Mouse (Mus musculus) midbrain, embryonic 16.5 days (tissue): ENCODE data around the gene BC048679. TPM values are rescaled to one million over a fixed set of nuclear protein-coding genes. Genes with fewer than 3 reads are reported as not detected.

ENCODE experiments used
- ATAC-seq: fragments of 200-750 bp; cut with Nextera tagmentation; 2 replicates; pipeline ENCODE4 v1.8.0; 2017; ENCODE audit warnings: moderate TSS enrichment
- H3K27ac ChIP-seq: fragments of 300-500 bp; sonication (generic); 2 replicates; pipeline ENCODE4 v1.5.1; 2014; ENCODE audit warnings: mild to moderate bottlenecking, low read length, mixed read lengths
- H3K27me3 ChIP-seq: fragments of 300-500 bp; sonication (generic); 2 replicates; pipeline ENCODE4 v1.6.1; 2014; ENCODE audit warnings: low read depth, low read length, mixed read lengths; ENCODE audit not compliant: control insufficient read depth, insufficient read depth
- H3K36me3 ChIP-seq: fragments of 300-500 bp; sonication (generic); 2 replicates; pipeline ENCODE4 v1.6.1; 2014; ENCODE audit warnings: mild to moderate bottlenecking, low read length, moderate library complexity, mixed read lengths; ENCODE audit not compliant: control insufficient read depth, insufficient read depth
- H3K4me1 ChIP-seq: fragments of 300-500 bp; sonication (generic); 2 replicates; pipeline ENCODE4 v1.6.1; 2014; ENCODE audit warnings: mild to moderate bottlenecking, low read length, mixed read lengths; ENCODE audit not compliant: control insufficient read depth, insufficient read depth
- H3K4me2 ChIP-seq: fragments of 300-500 bp; sonication (generic); 2 replicates; pipeline ENCODE4 v1.6.1; 2014; ENCODE audit warnings: mild to moderate bottlenecking, low read length, mixed read lengths
- H3K4me3 ChIP-seq: fragments of 300-500 bp; sonication (generic); 2 replicates; pipeline ENCODE4 v1.5.1; 2014; ENCODE audit warnings: low read depth, mild to moderate bottlenecking, low read length, moderate library complexity, mixed read lengths
- H3K9ac ChIP-seq: fragments of 300-500 bp; sonication (generic); 2 replicates; pipeline ENCODE4 v1.6.1; 2014; ENCODE audit warnings: low read depth, low read length, mixed read lengths
- H3K9me3 ChIP-seq: fragments of 300-500 bp; sonication (generic); replicated peaks from 2 replicates; pipeline ENCODE4 v1.6.1; 2014; ENCODE audit warnings: mild to moderate bottlenecking, low read length, mixed read lengths; ENCODE audit not compliant: control insufficient read depth, poor library complexity, severe bottlenecking
- WGBS: fragments of 180-500 bp; shearing (Covaris S2); extraction: QIAGEN DNeasy Blood & Tissue Kit; methylation state at CpG from one replicate; pipeline ENCODE4 v1.1.7; 2014; 5-methylcytosine and 5-hydroxymethylcytosine counted together
- polyA plus RNA-seq: library from polyadenylated mRNA; unstranded; fragments of >200 nt; fragmentation: Nextera tagmentation; extraction: Ambion mirVana; gene quantifications from 2 replicates; pipeline ENCODE4 v1.2.1, GENCODE M21; 2015

Gene BC048679
- not detected in 2 replicates for polyA plus RNA-seq

GRCm38 (mm10) chr7:81498181-81498580, at the start of gene BC048679:
BC048679 (minus strand) TSS chr7:81498281.
- H3K4me3 ChIP-seq = no peak within 1 kb of the TSS
- no peaks in the 10 kb centered on the region for H3K9me3 ChIP-seq
- no peaks in the 10 kb centered on the region for H3K27me3 ChIP-seq
- H3K4me2 ChIP-seq = no peak within 1 kb of the TSS
- no peaks in the 10 kb centered on the region for H3K4me1 ChIP-seq
- ATAC-seq = no peak
- no peak within 1 kb of the TSS for H3K9ac ChIP-seq
- no peaks in the 10 kb centered on the region for H3K36me3 ChIP-seq
- WGBS = 61% methylated on average over 7 of the region's 7 CpGs
- no peak within 1 kb of the TSS for H3K27ac ChIP-seq

GRCm38 (mm10) chr7:81542934-81543333, 44.9 kb upstream of the BC048679 start:
- no peaks in the 10 kb centered on the region for H3K9me3 ChIP-seq
- 82% methylated on average over 8 of the region's 8 CpGs for WGBS
- H3K27ac ChIP-seq = no peak overlapping the region
- no peak overlapping the region for H3K4me3 ChIP-seq
- no peak overlapping the region for H3K9ac ChIP-seq
- H3K36me3 ChIP-seq = no peaks in the 10 kb centered on the region
- H3K4me1 ChIP-seq = no peaks in the 10 kb centered on the region; the same call in 1 of the 2 replicates
- ATAC-seq = no peak
- H3K4me2 ChIP-seq = no peak overlapping the region
- no peaks in the 10 kb centered on the region for H3K27me3 ChIP-seq

- no peaks in the 10 kb centered on the region for H3K9me3 ChIP-seq
- H3K9ac ChIP-seq = no peak overlapping the region
- H3K36me3 ChIP-seq = no peaks in the 10 kb centered on the region
- no peaks in the 10 kb centered on the region; the same call in 1 of the 2 replicates for H3K4me1 ChIP-seq
- no peak overlapping the region for H3K27ac ChIP-seq
- H3K27me3 ChIP-seq = no peaks in the 10 kb centered on the region
- no peak overlapping the region for H3K4me3 ChIP-seq
- ATAC-seq = no peak
- H3K4me2 ChIP-seq = no peak overlapping the region
- 87% methylated on average over 7 of the region's 7 CpGs for WGBS
Measured at GRCm38 (mm10) chr7:81541924-81542524, 43.9 kb upstream of the BC048679 start.

GRCm38 (mm10) chr7:81540999-81541398, 42.9 kb upstream of the BC048679 start:
- Histone ChIP-seq H3K9me3 (no peaks in the 10 kb centered on the region), H3K27ac (no peak overlapping the region), H3K9ac (no peak overlapping the region), H3K4me2 (no peak overlapping the region), H3K27me3 (no peaks in the 10 kb centered on the region), H3K36me3 (no peaks in the 10 kb centered on the region), H3K4me3 (no peak overlapping the region), H3K4me1 (no peaks in the 10 kb centered on the region; the same call in 1 of the 2 replicates)
- no peak for ATAC-seq
- 68% methylated on average over 1 of the region's 1 CpGs for WGBS

- H3K4me3 ChIP-seq = no peak overlapping the region
- H3K9me3 ChIP-seq = no peaks in the 10 kb centered on the region
- no peak for ATAC-seq
- H3K36me3 ChIP-seq = peaks cover 7% of the 10 kb centered on the region; the same call in 1 of the 2 replicates
- no peaks in the 10 kb centered on the region; the same call in 1 of the 2 replicates for H3K4me1 ChIP-seq
- H3K27ac ChIP-seq = no peak overlapping the region
- no peaks in the 10 kb centered on the region for H3K27me3 ChIP-seq
- no peak overlapping the region for H3K4me2 ChIP-seq
- 8% methylated on average over 2 of the region's 2 CpGs for WGBS
- no peak overlapping the region for H3K9ac ChIP-seq
Measured at GRCm38 (mm10) chr7:81539565-81539964, 41.5 kb upstream of the BC048679 start.

GRCm38 (mm10) chr7:81538070-81538675, 40.1 kb upstream of the BC048679 start:
- no peak for ATAC-seq
- Histone ChIP-seq H3K27me3 (no peaks in the 10 kb centered on the region), H3K9me3 (no peaks in the 10 kb centered on the region), H3K4me2 (no peak overlapping the region), H3K4me3 (no peak overlapping the region), H3K4me1 (no peaks in the 10 kb centered on the region; the same call in 1 of the 2 replicates), H3K9ac (no peak overlapping the region), H3K36me3 (peaks cover 13% of the 10 kb centered on the region), H3K27ac (no peak overlapping the region)
- WGBS = 83% methylated on average over 2 of the region's 2 CpGs

GRCm38 (mm10) chr7:81536478-81536877, 38.4 kb upstream of the BC048679 start:
- 89% methylated on average over 4 of the region's 4 CpGs for whole genome bisulfite sequencing
- no peak overlapping the region for H3K4me2 ChIP-seq
- ATAC-seq = no peak
- no peaks in the 10 kb centered on the region for H3K9me3 ChIP-seq
- H3K36me3 ChIP-seq = peaks cover 25% of the 10 kb centered on the region
- no peaks in the 10 kb centered on the region; the same call in 1 of the 2 replicates for H3K4me1 ChIP-seq
- H3K9ac ChIP-seq = no peak overlapping the region
- H3K27me3 ChIP-seq = no peaks in the 10 kb centered on the region
- H3K4me3 ChIP-seq = no peak overlapping the region
- no peak overlapping the region for H3K27ac ChIP-seq

- Histone ChIP-seq H3K27me3 (no peaks in the 10 kb centered on the region), H3K4me1 (peaks cover 2% of the 10 kb centered on the region), H3K27ac (no peak overlapping the region), H3K9ac (no peak overlapping the region), H3K36me3 (peaks cover 32% of the 10 kb centered on the region), H3K9me3 (no peaks in the 10 kb centered on the region), H3K4me3 (no peak overlapping the region), H3K4me2 (no peak overlapping the region)
- 100% methylated on average over 1 of the region's 1 CpGs for WGBS
- no peak for ATAC-seq
Measured at GRCm38 (mm10) chr7:81531462-81531861, 33.4 kb upstream of the BC048679 start.

- H3K9me3 ChIP-seq = no peaks in the 10 kb centered on the region
- WGBS = 97% methylated on average over 8 of the region's 8 CpGs
- no peak overlapping the region for H3K27ac ChIP-seq
- no peaks in the 10 kb centered on the region for H3K27me3 ChIP-seq
- H3K4me2 ChIP-seq = no peak overlapping the region
- H3K4me3 ChIP-seq = no peak overlapping the region
- ATAC-seq = no peak
- H3K36me3 ChIP-seq = peaks cover 29% of the 10 kb centered on the region
- H3K9ac ChIP-seq = no peak overlapping the region
- H3K4me1 ChIP-seq = peaks cover 20% of the 10 kb centered on the region
Measured at GRCm38 (mm10) chr7:81528918-81529317, 30.8 kb upstream of the BC048679 start.
